7 mouse cellular contexts compared by ENCODE assay signal in the genomic region with DNA sequence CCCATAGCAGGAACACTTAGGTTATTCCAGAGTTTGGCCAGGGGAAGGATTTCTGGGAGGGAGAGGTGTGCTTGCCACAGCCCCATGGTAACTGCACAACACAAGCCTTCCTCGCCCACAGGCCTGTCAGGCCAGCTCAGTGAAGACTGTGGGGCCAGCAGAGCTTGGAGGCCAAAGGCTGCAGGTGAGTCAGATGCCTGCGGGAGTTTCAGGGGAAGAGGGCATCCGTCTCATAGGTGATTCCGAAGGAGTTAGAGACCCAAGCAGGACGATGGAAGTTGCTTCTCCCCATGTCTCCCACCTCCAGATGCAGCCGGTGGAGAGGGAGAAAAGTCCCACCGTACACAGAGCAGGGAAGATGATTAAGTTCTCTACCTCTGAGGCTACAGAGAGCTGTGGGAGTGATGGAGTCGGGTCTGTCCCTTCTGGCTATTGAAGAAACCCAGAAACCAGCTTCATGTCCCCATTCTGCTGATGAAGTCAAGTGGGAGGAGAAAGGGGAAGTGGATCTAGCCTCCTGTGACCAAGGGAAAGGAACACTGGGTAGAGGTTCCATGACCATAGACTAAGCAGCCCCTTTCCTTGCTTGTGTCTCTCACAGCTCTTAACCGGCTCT. TPM values are rescaled to one million over a fixed set of nuclear protein-coding genes. Genes with fewer than 3 reads are reported as not detected.
DNase-seq lines count a peak whose midpoint lies in the region; ATAC-seq and TF ChIP-seq lines count a peak whose summit lies in the region.

A gene (plus strand): TSS at position 120 of the 616 bp plus-strand sequence.

- no peaks in the 10 kb centered on the region for H3K27me3 ChIP-seq in forebrain, postnatal 0 days (ENCODE audit: insufficient read depth, low read length)
- peaks cover 20% of the 10 kb centered on the region for H3K27me3 ChIP-seq in liver, embryonic 12.5 days (replicated peaks)
- no peaks in the 10 kb centered on the region for H3K27me3 ChIP-seq in stomach, embryonic 15.5 days (replicated peaks)

- H3K9me3 ChIP-seq in forebrain, postnatal 0 days (ENCODE audit: low read length) = no peaks in the 10 kb centered on the region
- no peaks in the 10 kb centered on the region for H3K9me3 ChIP-seq in liver, embryonic 12.5 days (replicated peaks)
- no peaks in the 10 kb centered on the region for H3K9me3 ChIP-seq in stomach, embryonic 15.5 days

- peaks cover 11% of the 10 kb centered on the region for H3K4me1 ChIP-seq in forebrain, postnatal 0 days (ENCODE audit: insufficient read depth)
- peaks cover 35% of the 10 kb centered on the region for H3K4me1 ChIP-seq in liver, embryonic 12.5 days
- H3K4me1 ChIP-seq in stomach, embryonic 15.5 days = peaks cover 28% of the 10 kb centered on the region

- peak within 1 kb of the TSS; percentile 44 for H3K9ac ChIP-seq in forebrain, postnatal 0 days
- H3K9ac ChIP-seq in liver, embryonic 12.5 days = no peak within 1 kb of the TSS
- H3K9ac ChIP-seq in stomach, embryonic 15.5 days = no peak within 1 kb of the TSS

- H3K4me2 ChIP-seq in forebrain, postnatal 0 days (ENCODE audit: low read depth) = no peak within 1 kb of the TSS
- H3K4me2 ChIP-seq in liver, embryonic 12.5 days = peak within 1 kb of the TSS; percentile 35; the same call in 1 of the 2 replicates
- H3K4me2 ChIP-seq in stomach, embryonic 15.5 days = peak within 1 kb of the TSS; percentile 31

- ATAC-seq in forebrain, postnatal 0 days = no peak
- ATAC-seq in liver, embryonic 12.5 days = no peak
- ATAC-seq in stomach, embryonic 15.5 days (ENCODE audit: insufficient read depth, low FRiP score, low read depth) = no peak

- H3K36me3 ChIP-seq in forebrain, postnatal 0 days (ENCODE audit: insufficient read depth) = peaks cover 24% of the 10 kb centered on the region
- peaks cover 24% of the 10 kb centered on the region for H3K36me3 ChIP-seq in liver, embryonic 12.5 days
- H3K36me3 ChIP-seq in stomach, embryonic 15.5 days = peaks cover 7% of the 10 kb centered on the region; the same call in 1 of the 2 replicates

- WGBS in forebrain, postnatal 0 days = 90% methylated on average over 9 of the region's 9 CpGs
- WGBS in liver, embryonic 12.5 days (ENCODE audit: insufficient replicate concordance) = 63% methylated on average over 9 of the region's 9 CpGs
- WGBS in stomach, embryonic 15.5 days = 77% methylated on average over 9 of the region's 9 CpGs

- DNase-seq in urinary bladder, postnatal 14 days (ENCODE audit: low spot score) = peak; percentile 54
- no peak for DNase-seq in urinary bladder, postnatal 4 days (ENCODE audit: low spot score in 2 of 2)
- no peak for DNase-seq in forebrain, postnatal 0 days
- DNase-seq in retina, embryonic 14.5 days (ENCODE audit: low spot score) = no peak
- no peak for DNase-seq in adrenal gland, adult (ENCODE audit: inconsistent age in 2 of 2, low spot score in 1 of 2)

- H3K4me3 ChIP-seq in forebrain, postnatal 0 days (ENCODE audit: low read depth, low read length) = no peak within 1 kb of the TSS
- H3K4me3 ChIP-seq in liver, embryonic 12.5 days = no peak within 1 kb of the TSS
- H3K4me3 ChIP-seq in stomach, embryonic 15.5 days (replicated peaks) = no peak within 1 kb of the TSS

- TF ChIP-seq CTCF in forebrain, postnatal 0 days (IDR thresholded peaks at IDR 0.05; ENCODE audit: low read depth) = no peak

- peak within 1 kb of the TSS; percentile 72 for H3K27ac ChIP-seq in forebrain, postnatal 0 days (ENCODE audit: low read depth, low read length)
- peak within 1 kb of the TSS; percentile 65 for H3K27ac ChIP-seq in liver, embryonic 12.5 days
- peak within 1 kb of the TSS; percentile 89 for H3K27ac ChIP-seq in stomach, embryonic 15.5 days

RNA-seq across cellular contexts. Expression of the gene that starts here (rescaled TPM):
- total RNA-seq in forebrain, postnatal 0 days (2014; rRNA removed) = 3.1 and 6.2 TPM in 2 replicates
- polyA plus RNA-seq in forebrain, postnatal 0 days (2015; fragmentation: Nextera tagmentation; extraction: Ambion mirVana) = 1.3 and 1.7 TPM in 2 replicates
- not detected in 2 replicates for polyA plus RNA-seq in liver, embryonic 12.5 days (2016; fragmentation: Nextera tagmentation; extraction: Ambion mirVana)
- polyA plus RNA-seq in stomach, embryonic 15.5 days (2015; fragmentation: Nextera tagmentation; extraction: Ambion mirVana) = 0.24 TPM in 1 of 2 replicates, not detected in the other
